ENCODE assay signal across 37 mouse cellular contexts in the genomic region with DNA sequence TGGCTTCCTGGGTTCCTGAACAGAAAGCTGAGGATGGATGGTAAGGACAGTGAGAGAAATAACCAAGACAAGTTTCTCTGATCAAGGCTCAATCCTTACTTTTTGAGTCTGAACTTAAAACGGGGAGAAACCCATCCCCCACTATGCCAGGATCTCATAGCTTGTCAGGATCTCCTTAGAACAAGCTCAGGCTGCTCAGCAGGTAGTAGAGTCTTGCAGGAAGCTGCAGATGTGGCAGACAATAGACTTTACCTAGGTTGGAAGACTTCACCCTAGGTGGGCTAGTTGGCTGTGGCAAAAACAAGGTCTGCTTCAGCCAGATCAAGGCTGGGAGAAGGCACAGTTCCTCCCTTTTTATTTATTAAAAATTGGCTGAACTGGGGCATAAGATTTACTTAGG. TPM values are rescaled to one million over a fixed set of nuclear protein-coding genes. Genes with fewer than 3 reads are reported as not detected.
"Had no signal": no experiment of that assay in that cellular context is flagged by ENCODE, and none has a peak within 500 bp of the region (broad histone marks: within the 10 kb centered on the region; RNA-seq: fewer than 3 reads in every experiment).

No protein-coding gene starts in this region.

- H3K4me1 ChIP-seq: limb, embryonic 10.5 days; limb, embryonic 12.5 days; limb, embryonic 13.5 days; limb, embryonic 15.5 days; liver, embryonic 12.5 days; liver, embryonic 13.5 days; liver, embryonic 15.5 days; lung, embryonic 15.5 days; megakaryocyte, embryonic 14.5 days; midbrain, embryonic 10.5 days; midbrain, embryonic 12.5 days; midbrain, embryonic 13.5 days; midbrain, embryonic 15.5 days had no signal

- H3K9me3 ChIP-seq: limb, embryonic 10.5 days; limb, embryonic 12.5 days; limb, embryonic 13.5 days; limb, embryonic 15.5 days; liver, embryonic 12.5 days; liver, embryonic 13.5 days; liver, embryonic 15.5 days; lung, embryonic 15.5 days; megakaryocyte, embryonic 14.5 days; midbrain, embryonic 10.5 days; midbrain, embryonic 12.5 days; midbrain, embryonic 13.5 days; midbrain, embryonic 15.5 days had no signal

- H3K36me3 ChIP-seq: limb, embryonic 10.5 days; limb, embryonic 12.5 days; limb, embryonic 13.5 days; limb, embryonic 15.5 days; liver, embryonic 12.5 days; liver, embryonic 13.5 days; liver, embryonic 15.5 days; lung, embryonic 15.5 days; midbrain, embryonic 10.5 days; midbrain, embryonic 12.5 days; midbrain, embryonic 13.5 days; midbrain, embryonic 15.5 days had no signal

- H3K4me3 ChIP-seq: limb, embryonic 10.5 days; limb, embryonic 12.5 days; limb, embryonic 13.5 days; limb, embryonic 15.5 days; liver, embryonic 12.5 days; liver, embryonic 13.5 days; liver, embryonic 15.5 days; lung, embryonic 15.5 days; megakaryocyte, embryonic 14.5 days; midbrain, embryonic 10.5 days; midbrain, embryonic 12.5 days; midbrain, embryonic 13.5 days; midbrain, embryonic 15.5 days; myocyte had no signal

- DNase-seq: left cerebral cortex, postnatal 4 days; liver; liver, embryonic 13.5 days; liver, postnatal 0 days; lung, adult 18-20 months; lung, adult 2 months; lung, embryonic 14.5 days; lung, postnatal 10 days; lung, postnatal 14 days; lung, postnatal 36 days; lung, postnatal 4 days; midbrain, embryonic 14.5 days had no signal

- H3K27me3 ChIP-seq: limb, embryonic 12.5 days; limb, embryonic 13.5 days; limb, embryonic 15.5 days; liver, embryonic 12.5 days; liver, embryonic 13.5 days; liver, embryonic 15.5 days; lung, embryonic 15.5 days; midbrain, embryonic 12.5 days; midbrain, embryonic 13.5 days; midbrain, embryonic 15.5 days had no signal

- H3K4me2 ChIP-seq: limb, embryonic 12.5 days; limb, embryonic 13.5 days; limb, embryonic 15.5 days; liver, embryonic 11.5 days; liver, embryonic 12.5 days; liver, embryonic 13.5 days; liver, embryonic 15.5 days; lung, embryonic 14.5 days; lung, embryonic 15.5 days; midbrain, embryonic 11.5 days; midbrain, embryonic 12.5 days; midbrain, embryonic 13.5 days; midbrain, embryonic 15.5 days had no signal

- ATAC-seq: liver, embryonic 12.5 days; liver, postnatal 0 days; lung, postnatal 0 days; midbrain, embryonic 13.5 days; midbrain, embryonic 15.5 days; midbrain, embryonic 16.5 days had no signal

- H3K9ac ChIP-seq: limb, embryonic 12.5 days; limb, embryonic 13.5 days; limb, embryonic 15.5 days; liver, embryonic 12.5 days; liver, embryonic 13.5 days; liver, embryonic 14.5 days; liver, embryonic 15.5 days; liver, postnatal 0 days; lung, embryonic 14.5 days; lung, embryonic 15.5 days; midbrain, embryonic 12.5 days; midbrain, embryonic 13.5 days; midbrain, embryonic 15.5 days had no signal

- H3K27ac ChIP-seq: limb, embryonic 10.5 days; limb, embryonic 12.5 days; limb, embryonic 13.5 days; limb, embryonic 15.5 days; liver, embryonic 12.5 days; liver, embryonic 13.5 days; liver, embryonic 14.5 days; liver, embryonic 15.5 days; lung, embryonic 15.5 days; macrophage; midbrain, embryonic 10.5 days; midbrain, embryonic 12.5 days; midbrain, embryonic 13.5 days; midbrain, embryonic 15.5 days had no signal

RNA-seq across cellular contexts. Expression of a gene that starts 3.8 kb away (rescaled TPM):
- polyA plus RNA-seq: limb, embryonic 10.5 days; limb, embryonic 11.5 days; limb, embryonic 12.5 days; limb, embryonic 13.5 days; limb, embryonic 14.5 days; limb, embryonic 15.5 days; liver, embryonic 11.5 days; liver, embryonic 12.5 days; liver, embryonic 13.5 days; liver, embryonic 14.5 days; liver, embryonic 15.5 days; liver, postnatal 0 days; lung, embryonic 14.5 days; lung, embryonic 15.5 days; lung, embryonic 16.5 days; lung, postnatal 0 days; macrophage; midbrain, embryonic 10.5 days; midbrain, embryonic 11.5 days; midbrain, embryonic 12.5 days; midbrain, embryonic 13.5 days; midbrain, embryonic 14.5 days; midbrain, embryonic 15.5 days; midbrain, embryonic 16.5 days; midbrain, postnatal 0 days; myocyte; neural tube, embryonic 11.5 days had no signal

RNA-seq across cellular contexts. Expression of a gene that starts 18.4 kb away (rescaled TPM):
- polyA plus RNA-seq: limb, embryonic 10.5 days; limb, embryonic 11.5 days; limb, embryonic 12.5 days; limb, embryonic 13.5 days; limb, embryonic 14.5 days; limb, embryonic 15.5 days; liver, embryonic 11.5 days; liver, embryonic 12.5 days; liver, embryonic 13.5 days; liver, embryonic 14.5 days; liver, embryonic 15.5 days; liver, postnatal 0 days; lung, adult 2 months; lung, embryonic 14.5 days; lung, embryonic 15.5 days; lung, embryonic 16.5 days; lung, postnatal 0 days; macrophage; midbrain, embryonic 10.5 days; midbrain, embryonic 11.5 days; midbrain, embryonic 12.5 days; midbrain, embryonic 13.5 days; midbrain, embryonic 15.5 days; midbrain, embryonic 16.5 days had no signal

RNA-seq across cellular contexts. Expression of a gene that starts 55.6 kb away (rescaled TPM):
- polyA plus RNA-seq: limb, embryonic 10.5 days; limb, embryonic 11.5 days; limb, embryonic 12.5 days; limb, embryonic 13.5 days; limb, embryonic 14.5 days; limb, embryonic 15.5 days; liver, adult 2 months; liver, embryonic 11.5 days; liver, embryonic 12.5 days; liver, embryonic 13.5 days; liver, embryonic 14.5 days; liver, postnatal 0 days; lung, adult 2 months; lung, embryonic 14.5 days; lung, embryonic 15.5 days; lung, embryonic 16.5 days; lung, postnatal 0 days; macrophage; midbrain, embryonic 10.5 days; midbrain, embryonic 11.5 days; midbrain, embryonic 12.5 days; midbrain, embryonic 13.5 days; midbrain, embryonic 14.5 days; midbrain, embryonic 15.5 days; midbrain, embryonic 16.5 days; midbrain, postnatal 0 days; myocyte; neural tube, embryonic 11.5 days had no signal
